Mouse (Mus musculus) midbrain, embryonic 11.5 days (tissue): ENCODE data around the gene Agfg2. TPM values are rescaled to one million over a fixed set of nuclear protein-coding genes. Genes with fewer than 3 reads are reported as not detected.

Source experiments
- ATAC-seq: fragments of 200-750 bp; cut with Nextera tagmentation; 2 replicates; pipeline ENCODE4 v1.8.0; 2017; ENCODE audit warnings: moderate TSS enrichment, moderate library complexity; ENCODE audit not compliant: low FRiP score
- DNase-seq: peaks from one replicate; pipeline ENCODE4 v3.0.0; 2015; ENCODE audit warnings: low spot score; ENCODE audit errors: missing footprints
- H3K27ac ChIP-seq: fragments of 300-500 bp; sonication (generic); 2 replicates; pipeline ENCODE4 v1.5.1; 2014; ENCODE audit warnings: low read depth, low read length
- H3K27me3 ChIP-seq: fragments of 300-500 bp; sonication (generic); 2 replicates; pipeline ENCODE4 v1.6.1; 2014; ENCODE audit warnings: mild to moderate bottlenecking, low read length, moderate library complexity, mixed read lengths; ENCODE audit not compliant: control insufficient read depth, insufficient read depth
- H3K36me3 ChIP-seq: fragments of 300-500 bp; sonication (generic); 2 replicates; pipeline ENCODE4 v1.6.1; 2014; ENCODE audit warnings: mild to moderate bottlenecking, low read length, moderate library complexity, mixed read lengths; ENCODE audit not compliant: control insufficient read depth, insufficient read depth
- H3K4me1 ChIP-seq: fragments of 300-500 bp; sonication (generic); 2 replicates; pipeline ENCODE4 v1.6.1; 2014; ENCODE audit warnings: low read length; ENCODE audit not compliant: control insufficient read depth, insufficient read depth
- H3K4me2 ChIP-seq: fragments of 300-500 bp; sonication (generic); 2 replicates; pipeline ENCODE4 v1.6.1; 2014; ENCODE audit warnings: mild to moderate bottlenecking, moderate library complexity
- H3K4me3 ChIP-seq: fragments of 300-500 bp; sonication (generic); 2 replicates; pipeline ENCODE4 v1.5.1; 2014; ENCODE audit warnings: low read depth, low read length
- H3K9ac ChIP-seq: fragments of 300-500 bp; sonication (generic); 2 replicates; pipeline ENCODE4 v1.6.1; 2014; ENCODE audit warnings: low read length
- H3K9me3 ChIP-seq: fragments of 300-500 bp; sonication (generic); 2 replicates; pipeline ENCODE4 v1.6.1; 2016; ENCODE audit warnings: low read length; ENCODE audit not compliant: control insufficient read depth
- WGBS: fragments of 180-500 bp; shearing (Covaris S2); extraction: QIAGEN DNeasy Blood & Tissue Kit; methylation state at CpG from one replicate; pipeline ENCODE4 v1.1.7; 2014; 5-methylcytosine and 5-hydroxymethylcytosine counted together
- polyA plus RNA-seq: library from polyadenylated mRNA; unstranded; fragments of >200 nt; fragmentation: Nextera tagmentation; extraction: Ambion mirVana; gene quantifications from 2 replicates; pipeline ENCODE4 v1.2.1, GENCODE M21; 2014

The Agfg2 gene
- polyA plus RNA-seq, 1 experiment from 2014 or later = 14.9 TPM

- peaks cover 13% of the 10 kb centered on the region for H3K4me1 ChIP-seq
- no peak overlapping the region for H3K27ac ChIP-seq
- no peak overlapping the region for H3K4me2 ChIP-seq
- peak; percentile 53 for DNase-seq
- no peaks in the 10 kb centered on the region for H3K9me3 ChIP-seq
- no peak overlapping the region for H3K4me3 ChIP-seq
- H3K27me3 ChIP-seq = no peaks in the 10 kb centered on the region
- ATAC-seq = no peak
- peaks cover 2% of the 10 kb centered on the region; the same call in 1 of the 2 replicates for H3K36me3 ChIP-seq
- H3K9ac ChIP-seq = no peak overlapping the region
- 92% methylated on average over 10 of the region's 10 CpGs for WGBS
These were observed 31.2 kb downstream of the Agfg2 start for GRCm38 (mm10) chr5:137653366-137653765.

GRCm38 (mm10) chr5:137652474-137652873, 32.1 kb downstream of the Agfg2 start:
- DNase-seq (peak; percentile 95), ATAC-seq (0 out of 2 replicates have a peak, but pooled peaks have one; percentile 47)
- no peak overlapping the region for H3K4me3 ChIP-seq
- H3K4me1 ChIP-seq = peaks cover 13% of the 10 kb centered on the region
- H3K4me2 ChIP-seq = no peak overlapping the region
- WGBS = 26% methylated on average over 3 of the region's 3 CpGs
- H3K9ac ChIP-seq = no peak overlapping the region
- peaks cover 2% of the 10 kb centered on the region; the same call in 1 of the 2 replicates for H3K36me3 ChIP-seq
- no peak overlapping the region for H3K27ac ChIP-seq
- H3K27me3 ChIP-seq = no peaks in the 10 kb centered on the region
- H3K9me3 ChIP-seq = no peaks in the 10 kb centered on the region

DNA sequence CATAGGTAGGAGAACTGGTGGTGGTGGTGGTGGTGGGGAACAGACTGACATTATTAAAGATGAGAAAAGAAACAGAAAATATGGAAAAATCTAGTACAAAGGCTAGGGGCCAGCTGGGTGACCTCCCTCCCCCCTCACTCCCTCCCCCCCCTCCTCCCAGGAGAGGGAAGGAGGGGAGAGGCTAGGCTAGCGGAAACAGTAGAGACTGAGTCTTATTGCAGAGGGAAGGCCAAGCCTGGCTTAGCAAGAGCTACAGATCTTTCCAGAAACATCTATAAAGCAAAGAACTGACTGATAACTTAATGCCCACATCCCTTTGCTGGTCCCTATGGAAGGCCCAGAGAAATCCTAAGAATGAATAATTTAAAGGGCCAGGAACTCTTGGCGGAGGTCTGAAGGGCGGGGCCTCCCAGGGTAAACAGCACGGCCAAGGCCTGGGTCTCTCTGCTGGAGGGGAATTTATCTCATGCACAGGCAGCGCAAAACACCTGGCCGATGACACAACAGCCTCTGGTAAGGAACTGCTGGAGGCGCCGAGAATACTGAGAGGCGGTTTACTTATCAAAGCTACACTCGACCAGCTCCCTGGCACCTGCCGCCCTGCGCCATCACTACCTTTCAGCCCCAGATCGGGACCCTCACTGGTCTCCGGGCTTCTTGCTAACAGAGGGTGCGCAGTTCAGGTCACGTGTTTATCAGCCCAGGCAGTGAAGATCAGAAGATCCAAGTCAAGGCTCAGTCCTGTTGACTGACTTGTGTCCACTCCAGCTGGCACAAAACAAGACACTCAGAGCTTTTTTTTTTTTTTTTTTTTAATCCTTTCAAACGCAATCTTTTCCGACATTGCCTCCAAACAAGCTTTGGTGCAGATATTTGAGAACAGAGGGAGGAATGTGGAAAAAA, 34.6 kb downstream of the Agfg2 start:
- DNase-seq (peak; percentile 89), ATAC-seq (peak; percentile 51; the same call in 1 of the 2 replicates)
- peaks cover 15% of the 10 kb centered on the region for H3K27me3 ChIP-seq
- peak overlapping the region; percentile 33; the same call in 1 of the 2 replicates for H3K9ac ChIP-seq
- H3K36me3 ChIP-seq = peaks cover 2% of the 10 kb centered on the region; the same call in 1 of the 2 replicates
- no peak overlapping the region for H3K27ac ChIP-seq
- WGBS = 11% methylated on average over 18 of the region's 18 CpGs
- 0 out of 2 replicates have a peak overlapping the region, but pooled peaks have one; percentile 11 for H3K4me2 ChIP-seq
- no peaks in the 10 kb centered on the region for H3K9me3 ChIP-seq
- no peak overlapping the region for H3K4me3 ChIP-seq
- H3K4me1 ChIP-seq = peaks cover 15% of the 10 kb centered on the region

- peaks cover 21% of the 10 kb centered on the region for H3K27me3 ChIP-seq
- H3K4me2 ChIP-seq = no peak overlapping the region
- DNase-seq (no peak), ATAC-seq (no peak)
- H3K36me3 ChIP-seq = peaks cover 2% of the 10 kb centered on the region; the same call in 1 of the 2 replicates
- no peak overlapping the region for H3K4me3 ChIP-seq
- H3K27ac ChIP-seq = no peak overlapping the region
- H3K4me1 ChIP-seq = peaks cover 15% of the 10 kb centered on the region
- H3K9me3 ChIP-seq = no peaks in the 10 kb centered on the region
- no peak overlapping the region for H3K9ac ChIP-seq
- 19% methylated on average over 4 of the region's 4 CpGs for WGBS
These were observed 35.3 kb downstream of the Agfg2 start for GRCm38 (mm10) chr5:137649251-137649650.

DNA sequence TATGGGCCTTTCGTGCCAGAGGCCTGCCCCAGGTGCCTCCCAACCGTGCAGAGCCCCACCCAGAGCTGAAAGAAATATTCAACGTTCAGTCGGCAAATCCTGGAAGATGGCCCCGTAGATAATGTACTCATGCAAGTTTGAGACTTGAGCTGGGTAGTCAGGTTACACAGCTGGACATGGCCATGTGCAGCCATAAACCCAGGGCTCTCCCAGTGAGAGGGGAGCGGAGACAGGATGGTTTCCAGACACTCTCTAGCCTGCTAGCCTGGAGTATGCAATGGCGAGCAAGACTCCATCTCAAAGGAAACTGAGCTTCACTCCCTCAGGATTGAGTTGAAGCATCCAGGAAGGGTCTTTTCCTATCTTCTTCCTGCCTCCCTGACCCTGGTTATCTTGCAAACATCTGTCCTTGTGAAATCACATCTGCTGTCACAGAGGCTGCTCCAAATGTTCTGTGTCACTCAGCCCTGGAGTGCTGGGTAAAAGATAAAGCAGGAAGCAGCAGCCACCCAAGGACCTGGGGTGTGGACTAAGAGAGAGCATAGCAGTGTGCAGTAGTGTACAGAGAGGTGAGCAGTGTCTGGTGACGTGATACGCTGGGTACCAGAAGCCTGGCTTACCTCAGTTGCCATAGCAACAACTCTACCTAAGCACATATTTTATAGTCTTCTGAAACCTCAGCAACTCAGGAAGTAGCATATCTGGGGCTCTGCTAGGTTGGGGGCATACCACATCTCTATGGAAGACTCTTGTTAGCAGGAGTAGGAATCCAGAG, 36.5 kb downstream of the Agfg2 start:
- Histone ChIP-seq H3K4me1 (peaks cover 15% of the 10 kb centered on the region), H3K27ac (no peak overlapping the region)

GRCm38 (mm10) chr5:137645652-137646091, 38.9 kb downstream of the Agfg2 start, which contains the start of gene Irs3:
TSS of gene Irs3 (minus strand) at chr5:137645714.
- 13% methylated on average over 11 of the region's 11 CpGs for WGBS
- H3K4me1 ChIP-seq = peaks cover 15% of the 10 kb centered on the region
- peak within 1 kb of the TSS; percentile 33 for H3K4me2 ChIP-seq
- DNase-seq (no peak), ATAC-seq (no peak)
- H3K36me3 ChIP-seq = peaks cover 7% of the 10 kb centered on the region
- H3K27me3 ChIP-seq = peaks cover 27% of the 10 kb centered on the region
- no peak within 1 kb of the TSS for H3K9ac ChIP-seq
- no peak within 1 kb of the TSS for H3K27ac ChIP-seq
- no peaks in the 10 kb centered on the region for H3K9me3 ChIP-seq
- H3K4me3 ChIP-seq = 0 out of 2 replicates have a peak within 1 kb of the TSS, but pooled peaks have one; percentile 14

More for the DNA sequence above, 36.5 kb downstream of the Agfg2 start:
- ATAC-seq (no peak), DNase-seq (no peak)
- WGBS = 78% methylated on average over 9 of the region's 9 CpGs
- Histone ChIP-seq H3K9ac (no peak overlapping the region), H3K4me2 (no peak overlapping the region), H3K36me3 (peaks cover 2% of the 10 kb centered on the region; the same call in 1 of the 2 replicates), H3K27me3 (peaks cover 27% of the 10 kb centered on the region), H3K4me3 (no peak overlapping the region), H3K9me3 (no peaks in the 10 kb centered on the region)

- no peak overlapping the region for H3K27ac ChIP-seq
- DNase-seq (peak; percentile 92), ATAC-seq (no peak)
- H3K4me2 ChIP-seq = peak overlapping the region; percentile 33
- peaks cover 12% of the 10 kb centered on the region for H3K36me3 ChIP-seq
- 0 out of 2 replicates have a peak overlapping the region, but pooled peaks have one; percentile 14 for H3K4me3 ChIP-seq
- peaks cover 11% of the 10 kb centered on the region for H3K4me1 ChIP-seq
- no peaks in the 10 kb centered on the region for H3K9me3 ChIP-seq
- WGBS = 3% methylated on average over 44 of the region's 44 CpGs
- peaks cover 27% of the 10 kb centered on the region for H3K27me3 ChIP-seq
- no peak overlapping the region for H3K9ac ChIP-seq
These were observed 39.4 kb downstream of the Agfg2 start for GRCm38 (mm10) chr5:137645091-137645651.

DNA sequence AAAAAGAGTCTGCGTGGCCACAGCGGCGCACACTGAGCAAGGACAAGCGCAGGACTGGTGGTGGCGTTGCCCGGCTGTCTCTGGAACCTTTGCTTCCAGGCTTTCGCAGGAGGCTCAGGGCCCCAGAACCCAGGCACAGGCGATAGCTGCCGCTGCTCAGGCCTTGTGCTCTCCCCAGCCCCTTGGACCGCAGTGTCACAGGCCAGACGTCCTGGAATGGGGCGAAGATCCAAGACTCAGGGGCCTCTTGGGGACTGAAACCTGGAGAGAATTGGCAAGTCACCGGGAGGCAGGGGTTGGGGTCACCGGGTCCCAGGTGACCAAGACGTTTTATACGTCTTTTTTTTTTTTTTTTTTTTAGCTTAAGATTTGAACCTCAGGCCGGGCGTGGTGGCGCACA, 40.0 kb downstream of the Agfg2 start:
- no peak overlapping the region for H3K4me3 ChIP-seq
- 32% methylated on average over 19 of the region's 19 CpGs for WGBS
- peak; percentile 89 for DNase-seq
- no peak overlapping the region for H3K4me2 ChIP-seq
- H3K9me3 ChIP-seq = no peaks in the 10 kb centered on the region
- H3K27ac ChIP-seq = no peak overlapping the region
- no peak for ATAC-seq
- peaks cover 27% of the 10 kb centered on the region for H3K27me3 ChIP-seq
- H3K4me1 ChIP-seq = peaks cover 4% of the 10 kb centered on the region; the same call in 1 of the 2 replicates
- peaks cover 17% of the 10 kb centered on the region for H3K36me3 ChIP-seq
- no peak overlapping the region for H3K9ac ChIP-seq
